Mouse (Mus musculus) liver, embryonic 11.5 days (tissue): Measurements from ENCODE around the gene Ppox. TPM values are rescaled to one million over a fixed set of nuclear protein-coding genes. Genes with fewer than 3 reads are reported as not detected.
"Not testable (repeated sequence)": the region's sequence is repeated elsewhere in the genome, so short reads cannot be mapped to it uniquely, and the experiment has no call there.

Experiments
- ATAC-seq: fragments of 200-750 bp; cut with Nextera tagmentation; replicated peaks from 2 replicates; pipeline ENCODE4 v1.8.0; 2017; ENCODE audit warnings: moderate number of reproducible peaks, mild to moderate bottlenecking, moderate TSS enrichment, moderate library complexity; ENCODE audit not compliant: low FRiP score
- DNase-seq: peaks from one replicate; pipeline ENCODE4 v3.0.0-alpha.2; 2017; ENCODE audit warnings: low spot score
- H3K27ac ChIP-seq: fragments of 300-500 bp; sonication (generic); 2 replicates; pipeline ENCODE4 v1.5.1; 2014; ENCODE audit warnings: mild to moderate bottlenecking, low read depth, low read length, control low read depth
- H3K27me3 ChIP-seq: fragments of 300-500 bp; sonication (generic); replicated peaks from 2 replicates; pipeline ENCODE4 v1.6.1; 2014; ENCODE audit warnings: low read length, mixed read lengths; ENCODE audit not compliant: control insufficient read depth, insufficient read depth
- H3K36me3 ChIP-seq: fragments of 300-500 bp; sonication (generic); 2 replicates; pipeline ENCODE4 v1.6.1; 2014; ENCODE audit warnings: mild to moderate bottlenecking, low read length, moderate library complexity, mixed read lengths; ENCODE audit not compliant: control insufficient read depth, insufficient read depth
- H3K4me1 ChIP-seq: fragments of 300-500 bp; sonication (generic); replicated peaks from 2 replicates; pipeline ENCODE4 v1.6.1; 2014; ENCODE audit warnings: low read length, mixed read lengths; ENCODE audit not compliant: control insufficient read depth, insufficient read depth
- H3K4me2 ChIP-seq: fragments of 300-500 bp; sonication (generic); 2 replicates; pipeline ENCODE4 v1.6.1; 2014; ENCODE audit warnings: mild to moderate bottlenecking, control low read depth, moderate library complexity
- H3K4me3 ChIP-seq: fragments of 300-500 bp; sonication (generic); 2 replicates; pipeline ENCODE4 v1.5.1; 2014; ENCODE audit warnings: low read depth, low read length, control low read depth
- H3K9ac ChIP-seq: fragments of 300-500 bp; sonication (generic); 2 replicates; pipeline ENCODE4 v1.6.1; 2014; ENCODE audit warnings: low read depth, low read length, control low read depth
- H3K9me3 ChIP-seq: fragments of 300-500 bp; sonication (generic); 2 replicates; pipeline ENCODE4 v1.6.1; 2016; ENCODE audit warnings: low read length, inconsistent platforms, mixed read lengths; ENCODE audit not compliant: control insufficient read depth
- WGBS: fragments of 180-500 bp; shearing (Covaris S2); extraction: QIAGEN DNeasy Blood & Tissue Kit; methylation state at CpG from one replicate; pipeline ENCODE4 v1.1.7; 2014; 5-methylcytosine and 5-hydroxymethylcytosine counted together
- polyA plus RNA-seq: library from polyadenylated mRNA; unstranded; fragments of >200 nt; fragmentation: Nextera tagmentation; extraction: Ambion mirVana; gene quantifications from 2 replicates; pipeline ENCODE4 v1.2.1, GENCODE M21; 2014

The Ppox gene
- polyA plus RNA-seq, 1 experiment from 2014 or later: 133 TPM

- no peaks in the 10 kb centered on the region for H3K9me3 ChIP-seq
- ATAC-seq (no peak), DNase-seq (no peak)
Measured at GRCm38 (mm10) chr1:171321415-171321814, 40.4 kb upstream of the Ppox start.

GRCm38 (mm10) chr1:171320151-171320550, 39.2 kb upstream of the Ppox start:
- H3K9ac ChIP-seq: no peak overlapping the region
- 39% methylated on average over 5 of the region's 5 CpGs for WGBS
- H3K4me2 ChIP-seq: peak overlapping the region; percentile 33; the same call in 1 of the 2 replicates

More at GRCm38 (mm10) chr1:171321415-171321814, 40.4 kb upstream of the Ppox start:
- Histone ChIP-seq H3K36me3 (peaks cover 4% of the 10 kb centered on the region; the same call in 1 of the 2 replicates), H3K27ac (no peak overlapping the region), H3K9ac (no peak overlapping the region), H3K4me2 (no peak overlapping the region), H3K27me3 (no peaks in the 10 kb centered on the region), H3K4me3 (no peak overlapping the region), H3K4me1 (no peaks in the 10 kb centered on the region; the same call in 1 of the 2 replicates)

GRCm38 (mm10) chr1:171319748-171320147, 38.8 kb upstream of the Ppox start:
- Histone ChIP-seq H3K4me2 (peak overlapping the region; percentile 33; the same call in 1 of the 2 replicates), H3K27me3 (no peaks in the 10 kb centered on the region), H3K4me3 (0 out of 2 replicates have a peak overlapping the region, but pooled peaks have one; percentile 12), H3K9ac (no peak overlapping the region), H3K4me1 (no peaks in the 10 kb centered on the region), H3K27ac (no peak overlapping the region), H3K9me3 (no peaks in the 10 kb centered on the region), H3K36me3 (peaks cover under 1% of the 10 kb centered on the region; the same call in 1 of the 2 replicates)
- 0 out of 2 replicates have a peak, but pooled peaks have one; percentile 10 for ATAC-seq
- no peak for DNase-seq
- 30% methylated on average over 7 of the region's 7 CpGs for WGBS

More at GRCm38 (mm10) chr1:171320151-171320550, 39.2 kb upstream of the Ppox start:
- H3K9me3 ChIP-seq: no peaks in the 10 kb centered on the region
- H3K4me1 ChIP-seq: no peaks in the 10 kb centered on the region
- H3K27ac ChIP-seq: no peak overlapping the region
- H3K4me3 ChIP-seq: 0 out of 2 replicates have a peak overlapping the region, but pooled peaks have one; percentile 12
- no peak for DNase-seq
- no peak for ATAC-seq
- peaks cover 4% of the 10 kb centered on the region; the same call in 1 of the 2 replicates for H3K36me3 ChIP-seq
- H3K27me3 ChIP-seq: no peaks in the 10 kb centered on the region

GRCm38 (mm10) chr1:171309321-171309720, 28.3 kb upstream of the Ppox start:
- DNase-seq (no peak), ATAC-seq (no peak)
- no peak overlapping the region for H3K9ac ChIP-seq
- no peaks in the 10 kb centered on the region for H3K9me3 ChIP-seq
- H3K27ac ChIP-seq: no peak overlapping the region
- 59% methylated on average over 2 of the region's 2 CpGs for WGBS
- H3K4me3 ChIP-seq: no peak overlapping the region
- no peaks in the 10 kb centered on the region for H3K4me1 ChIP-seq
- H3K36me3 ChIP-seq: no peaks in the 10 kb centered on the region
- no peaks in the 10 kb centered on the region for H3K27me3 ChIP-seq
- H3K4me2 ChIP-seq: no peak overlapping the region

- not testable (repeated sequence) for DNase-seq, H3K27me3 ChIP-seq, H3K9ac ChIP-seq, H3K4me3 ChIP-seq, H3K9me3 ChIP-seq, H3K4me2 ChIP-seq, ATAC-seq, H3K4me1 ChIP-seq, H3K27ac ChIP-seq, H3K36me3 ChIP-seq
- 68% methylated on average over 5 of the region's 5 CpGs for WGBS
Measured at GRCm38 (mm10) chr1:171306157-171306556, 25.2 kb upstream of the Ppox start.

- Histone ChIP-seq H3K27me3 (0 out of 2 replicates have a peak, but pooled peaks cover 3% of the 10 kb centered on the region), H3K9ac (no peak overlapping the region), H3K4me2 (no peak overlapping the region), H3K36me3 (no peaks in the 10 kb centered on the region), H3K27ac (no peak overlapping the region), H3K4me1 (0 out of 2 replicates have a peak, but pooled peaks cover 3% of the 10 kb centered on the region), H3K9me3 (no peaks in the 10 kb centered on the region), H3K4me3 (no peak overlapping the region)
- DNase-seq: no peak
- ATAC-seq: no peak
- WGBS: 60% methylated on average over 3 of the region's 3 CpGs
Measured at GRCm38 (mm10) chr1:171298226-171298625, 17.2 kb upstream of the Ppox start.

GRCm38 (mm10) chr1:171295063-171295402, 14.0 kb upstream of the Ppox start:
- WGBS: 14% methylated on average over 3 of the region's 3 CpGs
- Histone ChIP-seq H3K27me3 (0 out of 2 replicates have a peak, but pooled peaks cover 3% of the 10 kb centered on the region), H3K4me3 (peak overlapping the region; percentile 70), H3K36me3 (peaks cover under 1% of the 10 kb centered on the region; the same call in 1 of the 2 replicates), H3K4me1 (0 out of 2 replicates have a peak, but pooled peaks cover 3% of the 10 kb centered on the region), H3K9me3 (no peaks in the 10 kb centered on the region), H3K4me2 (peak overlapping the region; percentile 65), H3K27ac (peak overlapping the region; percentile 90), H3K9ac (peak overlapping the region; percentile 92)
- DNase-seq: no peak
- no peak for ATAC-seq

GRCm38 (mm10) chr1:171294298-171295062, 13.5 kb upstream of the Ppox start, which contains the start of gene Ufc1:
Ufc1 (minus strand) TSS chr1:171295024.
- Histone ChIP-seq H3K4me3 (peak within 1 kb of the TSS; percentile 70), H3K4me1 (0 out of 2 replicates have a peak, but pooled peaks cover 3% of the 10 kb centered on the region), H3K27me3 (0 out of 2 replicates have a peak, but pooled peaks cover 3% of the 10 kb centered on the region), H3K36me3 (peaks cover 5% of the 10 kb centered on the region; the same call in 1 of the 2 replicates), H3K4me2 (peak within 1 kb of the TSS; percentile 65), H3K9ac (peak within 1 kb of the TSS; percentile 92), H3K9me3 (no peaks in the 10 kb centered on the region), H3K27ac (peak within 1 kb of the TSS; percentile 90)
- DNase-seq (peak; percentile 84), ATAC-seq (peak; percentile 73)
- under 1% methylated on average over 42 of the region's 42 CpGs for WGBS
